Mouse (Mus musculus) spleen, embryonic (tissue): ENCODE measurements at regions not wholly inside any gene's neighbourhood (a gene's known extent, or its start where the extent isn't known, plus 50 kb on each side); places are given as distances from the start of the nearest gene placed in this dataset.

ENCODE experiments used
- CTCF ChIA-PET: fragments of 350-600 bp; sonication (Branson Sonifier 250); formaldehyde crosslinking; loops from one replicate; lab custom pipeline; 2022; lab: Charles Lee

GRCm38 (mm10) chr8:6813816-6814215 is 1708.7 kb upstream of the Slc10a2 start:
- CTCF ChIA-PET, result no interaction called here

- CTCF ChIA-PET, result no interaction called here
Measured at GRCm38 (mm10) chr8:6807116-6807515, 1702.0 kb upstream of the Slc10a2 start.

GRCm38 (mm10) chr8:6803199-6803598 is 1698.0 kb upstream of the Slc10a2 start:
- CTCF ChIA-PET, result no interaction called here

GRCm38 (mm10) chr8:6801076-6801475 is 1695.9 kb upstream of the Slc10a2 start:
- CTCF ChIA-PET, result no interaction called here

GRCm38 (mm10) chr8:6789096-6789495 is 1683.9 kb upstream of the Slc10a2 start:
- CTCF ChIA-PET, result no interaction called here

- CTCF ChIA-PET, result interaction anchor here (0.6 kb wide), 1 partner anchor 275 kb away, joined by 5 read pairs; no protein-coding TSS in a partner anchor
Measured at GRCm38 (mm10) chr8:6780983-6781382, 1675.8 kb upstream of the Slc10a2 start.

GRCm38 (mm10) chr8:6775103-6775502 is 1670.0 kb upstream of the Slc10a2 start:
- CTCF ChIA-PET, result no interaction called here

GRCm38 (mm10) chr8:6729571-6729970 is 1624.4 kb upstream of the Slc10a2 start:
- CTCF ChIA-PET, result no interaction called here

- CTCF ChIA-PET, result no interaction called here
Measured at GRCm38 (mm10) chr8:6708886-6709449, 1603.8 kb upstream of the Slc10a2 start.

GRCm38 (mm10) chr8:6688595-6688994 is 1583.4 kb upstream of the Slc10a2 start:
- CTCF ChIA-PET, result no interaction called here

- CTCF ChIA-PET, result no interaction called here
Measured at GRCm38 (mm10) chr8:6658860-6659259, 1553.7 kb upstream of the Slc10a2 start.

GRCm38 (mm10) chr8:6657451-6657990 is 1552.4 kb upstream of the Slc10a2 start:
- CTCF ChIA-PET, result no interaction called here

GRCm38 (mm10) chr8:6652180-6652579 is 1547.0 kb upstream of the Slc10a2 start:
- CTCF ChIA-PET, result no interaction called here

- CTCF ChIA-PET, result no interaction called here
Measured at GRCm38 (mm10) chr8:6648083-6648482, 1542.9 kb upstream of the Slc10a2 start.

GRCm38 (mm10) chr8:6645287-6645957 is 1540.3 kb upstream of the Slc10a2 start:
- CTCF ChIA-PET, result no interaction called here

GRCm38 (mm10) chr8:6644396-6644795 is 1539.2 kb upstream of the Slc10a2 start:
- CTCF ChIA-PET, result no interaction called here

GRCm38 (mm10) chr8:6627009-6627557 is 1521.9 kb upstream of the Slc10a2 start:
- CTCF ChIA-PET, result no interaction called here

- CTCF ChIA-PET, result no interaction called here
Measured at GRCm38 (mm10) chr8:6608891-6609290, 1503.7 kb upstream of the Slc10a2 start.

- CTCF ChIA-PET, result no interaction called here
Measured at GRCm38 (mm10) chr8:6606854-6607535, 1501.8 kb upstream of the Slc10a2 start.

GRCm38 (mm10) chr8:6604232-6604804 is 1499.2 kb upstream of the Slc10a2 start:
- CTCF ChIA-PET, result no interaction called here

- CTCF ChIA-PET, result no interaction called here
Measured at GRCm38 (mm10) chr8:6590146-6590545, 1485.0 kb upstream of the Slc10a2 start.
